Mouse (Mus musculus) intestine, postnatal 0 days (tissue): Measurements from ENCODE around the gene Rfx4. TPM values are rescaled to one million over a fixed set of nuclear protein-coding genes. Genes with fewer than 3 reads are reported as not detected.

Experiments used
- ATAC-seq: fragments of 200-750 bp; cut with Nextera tagmentation; 2 replicates; pipeline ENCODE4 v1.8.0; 2017; ENCODE audit warnings: mild to moderate bottlenecking, moderate TSS enrichment, moderate library complexity
- H3K27ac ChIP-seq: fragments of 300-500 bp; sonication (generic); 2 replicates; pipeline ENCODE4 v1.5.1; 2014; ENCODE audit warnings: mild to moderate bottlenecking, low read depth, low read length, moderate library complexity
- H3K27me3 ChIP-seq: fragments of 300-500 bp; sonication (generic); replicated peaks from 2 replicates; pipeline ENCODE4 v1.6.1; 2014; ENCODE audit warnings: low read length, mixed read lengths; ENCODE audit not compliant: control insufficient read depth, insufficient read depth
- H3K36me3 ChIP-seq: fragments of 300-500 bp; sonication (generic); 2 replicates; pipeline ENCODE4 v1.6.1; 2014; ENCODE audit warnings: mild to moderate bottlenecking, moderate library complexity; ENCODE audit not compliant: control insufficient read depth, insufficient read depth
- H3K4me1 ChIP-seq: fragments of 300-500 bp; sonication (generic); replicated peaks from 2 replicates; pipeline ENCODE4 v1.6.1; 2014; ENCODE audit warnings: antibody characterized with exemption, low read length, mixed read lengths; ENCODE audit not compliant: control insufficient read depth, insufficient read depth
- H3K4me2 ChIP-seq: fragments of 300-500 bp; sonication (generic); replicated peaks from 2 replicates; pipeline ENCODE4 v1.6.1; 2014; ENCODE audit warnings: low read depth, mild to moderate bottlenecking, moderate library complexity
- H3K4me3 ChIP-seq: fragments of 300-500 bp; sonication (generic); 2 replicates; pipeline ENCODE4 v1.5.1; 2014; ENCODE audit warnings: low read depth, low read length
- H3K9ac ChIP-seq: fragments of 300-500 bp; sonication (generic); 2 replicates; pipeline ENCODE4 v1.6.1; 2014; ENCODE audit warnings: mild to moderate bottlenecking, low read depth, low read length
- H3K9me3 ChIP-seq: fragments of 300-500 bp; sonication (generic); 2 replicates; pipeline ENCODE4 v1.6.1; 2016; ENCODE audit warnings: mixed run types; ENCODE audit not compliant: control insufficient read depth
- CTCF ChIP-seq: sonication (generic); IDR thresholded peaks from 2 replicates; pipeline ENCODE4 v1.5.1; 2016; ENCODE audit warnings: low read depth, mild to moderate bottlenecking, control low read depth, antibody characterized with exemption, moderate library complexity
- WGBS: fragments of 180-500 bp; shearing (Covaris S2); extraction: QIAGEN DNeasy Blood & Tissue Kit; methylation state at CpG from one replicate; pipeline ENCODE4 v1.1.7; 2014; 5-methylcytosine and 5-hydroxymethylcytosine counted together
- polyA plus RNA-seq: library from polyadenylated mRNA; unstranded; fragments of >200 nt; fragmentation: Nextera tagmentation; extraction: Ambion mirVana; gene quantifications from 2 replicates; pipeline ENCODE4 v1.2.1, GENCODE M21; 2015

Gene Rfx4
- polyA plus RNA-seq, 1 experiment from 2014 or later, result not detected

DNA sequence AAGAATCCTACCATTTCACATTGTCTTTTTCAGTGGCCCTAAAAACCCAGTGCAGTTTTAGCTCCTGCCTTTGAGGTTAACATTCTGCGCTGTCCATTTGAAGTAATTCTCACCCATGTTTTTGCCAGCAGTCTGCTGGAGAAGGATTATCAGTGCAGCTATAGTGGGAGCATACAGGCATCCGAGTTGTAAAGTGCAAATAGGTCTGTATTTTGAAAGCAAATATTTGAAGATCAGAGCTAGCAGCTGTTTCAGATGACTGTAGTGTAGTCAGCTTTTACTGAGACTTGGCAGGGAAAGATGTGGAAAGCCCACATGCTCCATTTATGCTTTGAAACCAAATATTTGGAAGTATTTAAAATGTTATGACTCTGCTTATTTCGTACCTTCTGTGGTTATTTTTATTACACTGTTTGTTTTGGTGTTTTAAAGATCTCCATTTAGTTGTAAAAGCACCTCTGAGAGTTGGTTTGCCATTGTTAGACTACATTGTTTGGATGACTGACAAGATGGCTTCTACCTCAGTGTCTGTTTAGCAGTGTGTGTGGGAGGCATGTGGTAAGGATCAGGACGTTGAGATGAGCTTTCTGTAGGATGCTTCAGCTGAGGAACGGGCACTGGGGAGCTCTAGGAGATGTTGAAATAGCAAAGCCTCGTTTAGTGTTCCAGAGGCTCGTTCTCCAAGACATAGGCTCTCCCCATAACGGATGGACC, 193.3 kb downstream of the Rfx4 start:
- no peaks in the 10 kb centered on the region for H3K9me3 ChIP-seq
- H3K27me3 ChIP-seq, result no peaks in the 10 kb centered on the region
- ATAC-seq, result no peak
- TF ChIP-seq CTCF, result no peak
- WGBS, result 48% methylated on average over 8 of the region's 8 CpGs
- H3K9ac ChIP-seq, result no peak overlapping the region
- no peak overlapping the region for H3K4me3 ChIP-seq
- H3K27ac ChIP-seq, result no peak overlapping the region
- no peak overlapping the region for H3K4me2 ChIP-seq
- peaks cover 12% of the 10 kb centered on the region for H3K36me3 ChIP-seq
- H3K4me1 ChIP-seq, result 0 out of 2 replicates have a peak, but pooled peaks cover 2% of the 10 kb centered on the region

DNA sequence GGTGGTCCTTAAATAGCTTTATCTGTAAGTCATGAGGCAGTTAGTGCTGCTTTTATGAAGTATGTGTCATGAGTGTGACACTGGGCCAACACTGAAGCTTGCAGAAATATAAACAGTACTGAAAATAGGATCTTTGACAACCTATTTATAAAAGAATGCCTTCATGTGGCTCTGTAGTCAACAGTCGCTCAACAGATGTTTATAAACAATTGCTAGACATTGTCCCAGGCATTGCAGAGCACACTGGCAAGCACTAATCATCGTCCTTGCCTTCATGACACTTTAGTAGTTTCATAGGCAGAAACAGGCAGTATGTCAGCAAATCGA, 193.8 kb downstream of the Rfx4 start:
- 63% methylated on average over 3 of the region's 3 CpGs for WGBS
- 0 out of 2 replicates have a peak, but pooled peaks cover 2% of the 10 kb centered on the region for H3K4me1 ChIP-seq
- no peak for TF ChIP-seq CTCF
- H3K36me3 ChIP-seq, result peaks cover 12% of the 10 kb centered on the region
- H3K27me3 ChIP-seq, result no peaks in the 10 kb centered on the region
- no peak overlapping the region for H3K4me3 ChIP-seq
- H3K4me2 ChIP-seq, result no peak overlapping the region
- H3K27ac ChIP-seq, result no peak overlapping the region
- H3K9me3 ChIP-seq, result no peaks in the 10 kb centered on the region
- no peak for ATAC-seq
- no peak overlapping the region for H3K9ac ChIP-seq

DNA sequence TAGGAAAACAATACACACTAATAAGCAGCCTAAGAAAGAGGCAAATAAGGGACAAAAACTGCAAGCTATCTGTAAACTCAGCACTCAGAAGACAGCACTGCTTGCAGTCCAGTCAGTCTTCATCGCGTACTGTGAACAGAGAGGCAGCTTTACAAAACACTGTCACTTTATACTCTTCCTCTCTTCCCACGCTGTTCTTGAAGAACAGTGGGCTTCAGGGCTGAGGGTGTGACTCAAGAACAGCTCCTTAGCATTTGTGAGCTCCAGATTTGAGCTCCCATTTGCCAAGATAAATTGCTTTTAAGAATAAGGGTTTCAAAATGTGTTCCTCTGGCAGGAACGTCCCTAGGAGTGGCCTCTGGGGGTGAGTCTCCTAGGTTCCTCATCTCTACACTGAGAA, 194.5 kb downstream of the Rfx4 start:
- H3K36me3 ChIP-seq, result peaks cover 12% of the 10 kb centered on the region
- H3K27ac ChIP-seq, result no peak overlapping the region
- no peak overlapping the region for H3K9ac ChIP-seq
- no peaks in the 10 kb centered on the region for H3K9me3 ChIP-seq
- H3K4me1 ChIP-seq, result 0 out of 2 replicates have a peak, but pooled peaks cover 2% of the 10 kb centered on the region
- 67% methylated on average over 4 of the region's 4 CpGs for WGBS
- H3K4me2 ChIP-seq, result no peak overlapping the region
- H3K4me3 ChIP-seq, result no peak overlapping the region
- no peak for ATAC-seq
- TF ChIP-seq CTCF, result no peak
- no peaks in the 10 kb centered on the region for H3K27me3 ChIP-seq

GRCm38 (mm10) chr10:84954236-84954635, 198.4 kb downstream of the Rfx4 start:
- no peak for TF ChIP-seq CTCF
- H3K27me3 ChIP-seq, result no peaks in the 10 kb centered on the region
- 0 out of 2 replicates have a peak, but pooled peaks cover 2% of the 10 kb centered on the region for H3K4me1 ChIP-seq
- no peak for ATAC-seq
- H3K4me3 ChIP-seq, result no peak overlapping the region
- H3K9me3 ChIP-seq, result no peaks in the 10 kb centered on the region
- whole genome bisulfite sequencing, result 92% methylated on average over 10 of the region's 10 CpGs
- H3K9ac ChIP-seq, result no peak overlapping the region
- peaks cover 8% of the 10 kb centered on the region; the same call in 1 of the 2 replicates for H3K36me3 ChIP-seq
- no peak overlapping the region for H3K27ac ChIP-seq
- no peak overlapping the region for H3K4me2 ChIP-seq

Other genes with a start within 250 kb of the Rfx4 start
- 23.3 and 24.0 TPM in 2 replicates for gene Ckap4, start 222.0 kb upstream of the Rfx4 start, polyA plus RNA-seq
- gene Tcp11l2, start 179.4 kb upstream of the Rfx4 start, polyA plus RNA-seq, result 8.2 and 10.0 TPM in 2 replicates
- gene Polr3b, start 133.8 kb upstream of the Rfx4 start, polyA plus RNA-seq, result 3.3 and 4.2 TPM in 2 replicates
- gene Ric8b, start 161.6 kb downstream of the Rfx4 start, polyA plus RNA-seq, result 6.7 and 7.0 TPM in 2 replicates